Mouse (Mus musculus) liver, adult 2 months (tissue): ENCODE results near the gene Tk1.

Experiments
- CTCF ChIP-seq: fragments of 200-500 bp; IDR thresholded peaks from 2 replicates; pipeline ENCODE4 v1.5.1; 2011; ENCODE audit warnings: low read depth, low read length, control low read depth
- POLR2A ChIP-seq: fragments of 200-500 bp; IDR thresholded peaks from 2 replicates; pipeline ENCODE4 v1.6.1; 2011; ENCODE audit warnings: low read length, control low read depth; ENCODE audit not compliant: insufficient read depth; ENCODE audit errors: extremely low read depth

DNA sequence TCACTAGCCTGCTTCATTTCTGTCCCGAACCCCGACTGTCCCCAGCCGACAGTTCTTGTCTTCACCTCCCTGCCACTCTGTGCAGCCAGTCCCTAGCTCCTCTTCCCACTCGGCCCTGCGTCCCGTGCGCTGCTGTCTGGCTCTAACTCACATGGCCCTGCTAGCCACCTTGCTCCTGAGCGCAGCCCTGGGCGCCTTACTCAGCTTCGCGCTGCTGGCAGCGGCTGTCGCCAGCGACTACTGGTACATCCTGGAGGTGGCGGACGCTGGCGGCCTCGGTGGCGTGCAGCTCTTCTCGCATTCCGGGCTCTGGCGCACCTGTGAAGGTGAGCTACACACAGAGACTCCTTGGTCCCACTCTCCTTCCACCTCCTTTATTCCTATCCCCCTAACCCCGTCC, 34.7 kb upstream of the Tk1 start, which contains the start of gene Tmem235:
- no peak for TF ChIP-seq CTCF
- no peak for TF ChIP-seq POLR2A
